Mouse (Mus musculus): ENCODE data around the gene Cdc42ep1.

DNA sequence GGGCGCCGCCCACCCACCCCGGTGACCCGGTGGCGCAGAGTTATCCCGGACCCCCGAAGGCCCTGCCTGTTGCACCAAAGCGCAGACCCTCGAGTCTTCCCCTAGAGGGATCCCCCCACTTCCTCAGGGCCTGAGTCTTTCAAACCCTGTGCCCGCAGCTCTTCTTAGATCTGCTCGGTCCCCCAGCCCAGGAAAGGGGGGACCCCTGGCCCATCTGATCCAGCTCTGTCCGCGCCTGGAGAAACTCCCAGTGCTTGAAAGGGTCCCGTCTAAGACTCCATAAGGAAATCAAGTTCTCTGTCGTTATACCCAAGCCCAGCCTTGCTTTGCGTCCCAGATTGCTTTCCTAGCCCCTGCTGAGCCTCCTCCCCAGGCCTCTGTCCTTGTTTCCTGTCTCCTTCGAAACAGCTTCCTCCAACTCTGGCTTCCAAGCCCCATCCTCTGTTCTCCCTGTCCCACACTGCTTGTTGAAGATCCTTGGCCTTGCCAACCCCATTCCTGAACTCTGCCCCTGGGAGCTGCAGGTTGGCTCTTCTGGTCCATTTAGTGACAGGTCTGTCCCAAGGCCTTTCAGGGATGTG lies 35.5 kb downstream of the Cdc42ep1 start:
- TF ChIP-seq TAL1 (IDR thresholded peaks at IDR 0.05; ENCODE audit: low read length) (no peak), GATA1 (IDR thresholded peaks at IDR 0.05; ENCODE audit: low read length) (no peak)
